Mouse (Mus musculus) stomach, adult 2 months (tissue): Measurements from ENCODE around the gene Ngf. TPM values are rescaled to one million over a fixed set of nuclear protein-coding genes. Genes with fewer than 3 reads are reported as not detected.

Experiments used
- polyA plus RNA-seq: library from polyadenylated mRNA; depleted of rRNA; stranded (reverse); fragments of >200 nt; gene quantifications from 2 replicates; pipeline ENCODE4 v1.2.3, GENCODE M21; 2012; rRNA removed

The Ngf gene
- polyA plus RNA-seq: 0.65 and 2.2 TPM in 2 replicates

GRCm38 (mm10) chr3:102469713-102470448, at the start of gene Ngf:
Gene Ngf, plus strand, starts transcription at chr3:102469919.

